Mouse (Mus musculus) cerebellum, postnatal 25 days (tissue): ENCODE measurements at regions not wholly inside any gene's neighbourhood (a gene's known extent, or its start where the extent isn't known, plus 50 kb on each side); places are given as distances from the start of the nearest gene placed in this dataset.

ENCODE experiments used
- DNase-seq, 2 experiments: peaks; one replicate each; pipeline ENCODE4 v3.0.0; 2021; ENCODE audit warnings: mixed read lengths in 2 of 2

GRCm38 (mm10) chr1:71735606-71736005 is 82.6 kb upstream of the Fn1 start:
- DNase-seq = no peak

DNA sequence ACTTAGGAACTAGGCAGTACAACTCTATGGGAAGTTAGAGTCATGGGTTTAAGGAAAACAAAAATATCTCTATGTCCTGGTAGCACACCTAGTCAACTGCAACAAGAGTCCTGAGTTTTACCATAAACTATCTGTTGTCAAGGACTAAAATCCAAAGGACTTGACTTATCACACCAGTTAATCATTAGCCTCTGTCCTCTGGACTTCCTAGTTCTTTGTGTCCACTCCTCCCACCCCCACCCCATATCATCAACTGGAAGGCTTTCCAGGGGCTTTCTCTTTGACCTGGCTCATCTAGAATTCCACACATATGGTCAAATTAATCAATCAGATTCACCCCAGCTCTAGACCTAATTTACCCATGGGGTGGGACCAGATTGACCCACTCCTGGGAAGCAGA is 78.6 kb upstream of the Fn1 start:
- DNase-seq = no peak

DNA sequence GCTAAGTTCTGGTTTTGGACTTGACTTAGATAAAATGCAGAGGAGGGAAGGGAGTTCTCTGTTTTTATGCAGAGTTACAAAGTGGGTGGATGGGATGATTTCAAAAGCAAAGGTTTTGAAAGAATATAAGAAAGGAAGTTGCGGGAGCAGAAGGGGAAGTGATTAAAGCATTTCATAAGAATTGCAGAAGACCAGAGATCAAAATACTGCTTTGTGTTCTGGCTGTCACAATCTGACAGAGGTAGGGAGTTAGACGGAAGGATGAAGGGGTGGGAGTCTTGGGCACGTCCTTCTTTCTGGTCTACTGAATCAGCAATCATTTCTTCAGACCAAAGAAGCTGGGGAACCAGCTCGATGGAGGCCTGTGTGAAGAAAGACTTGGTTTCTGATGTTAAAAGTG is 78.0 kb upstream of the Fn1 start:
- DNase-seq = no peak

DNA sequence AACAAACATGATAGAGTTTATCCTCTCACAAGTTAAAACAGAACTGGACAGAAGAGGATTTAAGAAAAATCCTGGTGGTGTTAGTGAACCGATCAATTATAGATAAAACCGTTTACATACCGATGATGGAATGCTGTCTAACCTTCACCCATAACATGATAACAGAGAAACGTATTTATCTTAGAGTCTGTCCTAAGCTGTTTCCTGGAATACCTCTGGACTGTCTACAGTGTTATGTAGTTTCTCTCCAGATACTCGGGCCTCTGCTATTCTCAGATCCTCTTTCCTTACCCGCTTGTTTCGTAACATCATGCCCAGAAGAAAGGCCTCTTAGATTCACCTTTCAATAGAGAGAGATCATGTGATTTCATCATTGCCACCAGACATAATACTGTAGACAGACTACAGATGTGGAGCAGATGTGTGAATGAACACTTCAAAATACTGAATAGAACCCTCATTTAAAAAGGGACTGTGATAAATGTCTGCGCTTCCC is 75.9 kb upstream of the Fn1 start:
- no peak for DNase-seq

DNA sequence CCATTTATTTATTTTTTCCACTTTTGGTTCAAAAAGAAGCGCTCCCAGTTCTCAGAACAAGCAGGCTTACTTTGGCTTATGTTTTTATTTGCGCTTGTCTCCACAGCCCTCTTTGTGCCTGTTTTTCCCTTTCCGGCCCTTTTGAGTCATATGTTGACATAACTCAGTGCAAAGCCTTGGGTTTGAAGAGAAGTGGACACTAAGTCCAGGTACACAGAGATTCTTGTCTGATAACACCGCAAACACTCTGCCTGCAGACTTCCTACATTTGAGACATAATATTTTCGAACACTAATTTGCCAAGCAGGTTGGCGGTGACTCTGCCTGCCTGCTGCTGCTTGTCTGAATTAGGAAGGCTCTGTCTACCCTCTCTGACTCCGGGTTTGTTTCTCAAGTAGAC is 70.8 kb upstream of the Fn1 start:
- no peak for DNase-seq

GRCm38 (mm10) chr1:71723039-71723397 is 70.0 kb upstream of the Fn1 start:
- no peak for DNase-seq

GRCm38 (mm10) chr1:71722211-71723038 is 69.4 kb upstream of the Fn1 start:
- no peak for DNase-seq
